ENCODE assay signal across 8 mouse cellular contexts in the genomic region with DNA sequence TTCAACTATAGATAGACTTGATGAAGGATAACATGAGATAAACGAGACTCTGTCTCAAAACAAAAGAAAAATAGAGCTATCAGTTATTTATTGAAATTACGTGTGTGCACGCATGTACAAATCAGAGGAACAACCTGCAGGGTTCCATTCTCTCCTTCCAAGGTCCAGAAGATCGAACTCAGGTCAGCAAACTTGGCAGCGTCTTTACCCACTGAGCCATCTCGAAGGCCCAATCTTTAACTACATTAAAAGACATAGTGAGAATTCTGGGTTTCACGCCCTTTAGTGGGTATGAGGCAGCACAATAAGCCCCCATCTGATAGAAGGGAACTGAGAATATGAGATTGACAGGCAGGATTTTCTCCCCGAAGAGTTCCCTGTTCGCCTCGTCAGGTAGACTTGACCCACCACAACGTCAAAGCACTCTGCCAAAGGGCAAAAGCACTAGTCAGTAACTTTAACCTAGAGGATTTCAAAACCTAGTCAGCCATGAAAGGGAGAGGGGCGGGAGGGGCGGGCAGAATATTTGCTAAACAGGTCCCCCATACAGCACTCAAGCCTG. TPM values are rescaled to one million over a fixed set of nuclear protein-coding genes. Genes with fewer than 3 reads are reported as not detected.
DNase-seq lines count a peak whose midpoint lies in the region; ATAC-seq lines count a peak whose summit lies in the region.

No protein-coding gene starts in this region.

- peak overlapping the region; percentile 89 for H3K4me3 ChIP-seq in hindbrain, embryonic 16.5 days (ENCODE audit: low read length)
- peak overlapping the region; percentile 64; the same call in 1 of the 2 replicates for H3K4me3 ChIP-seq in liver, embryonic 12.5 days

- 43% methylated on average over 13 of the region's 13 CpGs for WGBS in hindbrain, embryonic 16.5 days
- WGBS in liver, embryonic 12.5 days (ENCODE audit: insufficient replicate concordance): 33% methylated on average over 13 of the region's 13 CpGs

- H3K36me3 ChIP-seq in hindbrain, embryonic 16.5 days (ENCODE audit: control insufficient read depth, insufficient read depth, low read length): no peaks in the 10 kb centered on the region
- H3K36me3 ChIP-seq in liver, embryonic 12.5 days: no peaks in the 10 kb centered on the region

- peak overlapping the region; percentile 91 for H3K4me2 ChIP-seq in hindbrain, embryonic 16.5 days (ENCODE audit: low read length)
- peak overlapping the region; percentile 91 for H3K4me2 ChIP-seq in liver, embryonic 12.5 days

- peak overlapping the region; percentile 89 for H3K27ac ChIP-seq in hindbrain, embryonic 16.5 days (ENCODE audit: low read depth, low read length)
- H3K27ac ChIP-seq in liver, embryonic 12.5 days: no peak overlapping the region

- H3K9ac ChIP-seq in hindbrain, embryonic 16.5 days (ENCODE audit: low read depth, low read length): peak overlapping the region; percentile 74
- peak overlapping the region; percentile 67; the same call in 1 of the 2 replicates for H3K9ac ChIP-seq in liver, embryonic 12.5 days

- no peak for ATAC-seq in hindbrain, embryonic 16.5 days
- no peak for ATAC-seq in liver, embryonic 12.5 days

- no peaks in the 10 kb centered on the region for H3K27me3 ChIP-seq in hindbrain, embryonic 16.5 days (replicated peaks; ENCODE audit: control insufficient read depth, insufficient read depth, low read length)
- H3K27me3 ChIP-seq in liver, embryonic 12.5 days (replicated peaks): peaks cover 35% of the 10 kb centered on the region

- peak; percentile 82 for DNase-seq in A20 (ENCODE audit: low read depth, low spot score)
- DNase-seq in adipocyte (ENCODE audit: low spot score): peak; percentile 44
- no peak for DNase-seq in urinary bladder, adult 18-20 months (ENCODE audit: low spot score in 2 of 2)
- DNase-seq in thymus, adult 18-20 months: no peak
- DNase-seq in T-cell, adult 2 months (ENCODE audit: low spot score): no peak
- no peak for DNase-seq in urinary bladder, adult 2 months (ENCODE audit: low spot score)

- H3K9me3 ChIP-seq in hindbrain, embryonic 16.5 days (ENCODE audit: control insufficient read depth, low read length): no peaks in the 10 kb centered on the region
- no peaks in the 10 kb centered on the region for H3K9me3 ChIP-seq in liver, embryonic 12.5 days (replicated peaks)

- peaks cover 20% of the 10 kb centered on the region for H3K4me1 ChIP-seq in hindbrain, embryonic 16.5 days (ENCODE audit: control insufficient read depth, insufficient read depth, low read depth, low read length)
- H3K4me1 ChIP-seq in liver, embryonic 12.5 days: peaks cover 27% of the 10 kb centered on the region

RNA-seq across cellular contexts. Expression of gene Castor2, which starts 1.1 kb away (rescaled TPM):
- 25.3 and 30.7 TPM in 2 replicates for polyA plus RNA-seq in hindbrain, embryonic 16.5 days (2015; fragmentation: Nextera tagmentation; extraction: Ambion mirVana)
- polyA plus RNA-seq in liver, embryonic 12.5 days (2016; fragmentation: Nextera tagmentation; extraction: Ambion mirVana): 1.1 and 1.2 TPM in 2 replicates
- 6.5 and 10.3 TPM in 2 replicates for polyA plus RNA-seq in urinary bladder, adult 2 months (2012; rRNA removed)

Comparison
In these comparisons a context has a peak if more than half of its experiments do, and no peak if none do; other contexts are left out.
1. DNase-seq: peak in A20 (single experiment) and adipocyte (single experiment); none in urinary bladder, adult 18-20 months (0 of 2), thymus, adult 18-20 months (0 of 2), T-cell, adult 2 months (single experiment) and urinary bladder, adult 2 months (single experiment).